Mouse (Mus musculus) forebrain, embryonic 14.5 days (tissue): ENCODE measurements at regions not wholly inside any gene's neighbourhood (a gene's known extent, or its start where the extent isn't known, plus 50 kb on each side); places are given as distances from the start of the nearest gene placed in this dataset.

Experiments used
- ATAC-seq: fragments of 200-750 bp; cut with Nextera tagmentation; 2 replicates; pipeline ENCODE4 v1.8.0; 2017; ENCODE audit warnings: mild to moderate bottlenecking, moderate library complexity
- DNase-seq: peaks from one replicate; pipeline ENCODE4 v3.0.0-alpha.2; 2015; ENCODE audit warnings: low spot score
- H3K27ac ChIP-seq: fragments of 300-500 bp; sonication (generic); 2 replicates; pipeline ENCODE4 v1.5.1; 2014; ENCODE audit warnings: low read depth, mild to moderate bottlenecking, control low read depth, low read length, moderate library complexity
- H3K27me3 ChIP-seq: fragments of 300-500 bp; sonication (generic); replicated peaks from 2 replicates; pipeline ENCODE4 v1.6.1; 2014; ENCODE audit warnings: low read length, control low read depth, mixed read lengths; ENCODE audit not compliant: control insufficient read depth, insufficient read depth
- H3K36me3 ChIP-seq: fragments of 300-500 bp; sonication (generic); 2 replicates; pipeline ENCODE4 v1.6.1; 2014; ENCODE audit warnings: low read length, control low read depth; ENCODE audit not compliant: control insufficient read depth, insufficient read depth
- H3K4me1 ChIP-seq: fragments of 300-500 bp; sonication (generic); 2 replicates; pipeline ENCODE4 v1.6.1; 2014; ENCODE audit warnings: antibody characterized with exemption, low read length, control low read depth; ENCODE audit not compliant: control insufficient read depth, insufficient read depth
- H3K4me2 ChIP-seq: fragments of 300-500 bp; sonication (generic); 2 replicates; pipeline ENCODE4 v1.6.1; 2014; ENCODE audit warnings: mild to moderate bottlenecking, control low read depth, low read length
- H3K4me3 ChIP-seq: fragments of 300-500 bp; sonication (generic); 2 replicates; pipeline ENCODE4 v1.5.1; 2014; ENCODE audit warnings: low read depth, low read length, control low read depth
- H3K9ac ChIP-seq: fragments of 300-500 bp; sonication (generic); 2 replicates; pipeline ENCODE4 v1.6.1; 2014; ENCODE audit warnings: mild to moderate bottlenecking, low read length, control low read depth, moderate library complexity
- H3K9me3 ChIP-seq: fragments of 300-500 bp; sonication (generic); replicated peaks from 2 replicates; pipeline ENCODE4 v1.6.1; 2016; ENCODE audit warnings: low read length, control low read depth, mixed read lengths; ENCODE audit not compliant: control insufficient read depth
- WGBS: fragments of 180-500 bp; shearing (Covaris S2); extraction: QIAGEN DNeasy Blood & Tissue Kit; methylation state at CpG from one replicate; pipeline ENCODE4 v1.1.7; 2014; 5-methylcytosine and 5-hydroxymethylcytosine counted together

- 92% methylated on average over 1 of the region's 1 CpGs for WGBS
These were observed 676.5 kb downstream of the Pcdh7 start for GRCm38 (mm10) chr5:58394277-58394676.

GRCm38 (mm10) chr5:58428265-58428664 is 710.5 kb downstream of the Pcdh7 start:
- no peak overlapping the region for H3K9ac ChIP-seq
- DNase-seq, result peak; percentile 42
- WGBS, result 45% methylated on average over 2 of the region's 2 CpGs

More at GRCm38 (mm10) chr5:58394277-58394676, 676.5 kb downstream of the Pcdh7 start:
- H3K9me3 ChIP-seq, result no peaks in the 10 kb centered on the region
- no peaks in the 10 kb centered on the region for H3K36me3 ChIP-seq
- H3K27ac ChIP-seq, result no peak overlapping the region
- no peak overlapping the region for H3K9ac ChIP-seq
- no peak overlapping the region for H3K4me3 ChIP-seq
- DNase-seq (no peak), ATAC-seq (no peak)
- H3K27me3 ChIP-seq, result no peaks in the 10 kb centered on the region
- no peaks in the 10 kb centered on the region for H3K4me1 ChIP-seq
- H3K4me2 ChIP-seq, result no peak overlapping the region

GRCm38 (mm10) chr5:58436432-58436831 is 718.7 kb downstream of the Pcdh7 start:
- no peak overlapping the region for H3K27ac ChIP-seq
- ATAC-seq (peak; percentile 70), DNase-seq (peak; percentile 11)
- H3K9me3 ChIP-seq, result no peaks in the 10 kb centered on the region
- no peak overlapping the region for H3K4me2 ChIP-seq
- no peaks in the 10 kb centered on the region for H3K36me3 ChIP-seq
- no peaks in the 10 kb centered on the region for H3K27me3 ChIP-seq
- H3K9ac ChIP-seq, result no peak overlapping the region
- 7% methylated on average over 1 of the region's 1 CpGs for WGBS
- no peak overlapping the region for H3K4me3 ChIP-seq
- H3K4me1 ChIP-seq, result no peaks in the 10 kb centered on the region

More at GRCm38 (mm10) chr5:58428265-58428664, 710.5 kb downstream of the Pcdh7 start:
- Histone ChIP-seq H3K27ac (no peak overlapping the region), H3K4me3 (no peak overlapping the region), H3K4me2 (no peak overlapping the region), H3K27me3 (no peaks in the 10 kb centered on the region), H3K4me1 (no peaks in the 10 kb centered on the region), H3K36me3 (no peaks in the 10 kb centered on the region), H3K9me3 (no peaks in the 10 kb centered on the region)
- ATAC-seq, result peak; percentile 50; the same call in 1 of the 2 replicates
